Mouse (Mus musculus) liver, embryonic 14.5 days (tissue): ENCODE data around the gene Tlk2. TPM values are rescaled to one million over a fixed set of nuclear protein-coding genes. Genes with fewer than 3 reads are reported as not detected.

Source experiments
- ATAC-seq: fragments of 200-750 bp; cut with Nextera tagmentation; 2 replicates; pipeline ENCODE4 v1.8.0; 2017; ENCODE audit warnings: moderate number of reproducible peaks, mild to moderate bottlenecking, moderate library complexity; ENCODE audit not compliant: insufficient read depth
- DNase-seq, 3 experiments: peaks; one replicate each; pipeline ENCODE4 v3.0.0-alpha.2; 2012 to 2013; ENCODE audit warnings: low read depth in 3 of 3, low spot score in 3 of 3
- H3K27ac ChIP-seq: fragments of 300-500 bp; sonication (generic); 2 replicates; pipeline ENCODE4 v1.5.1; 2014; ENCODE audit warnings: moderate library complexity, mild to moderate bottlenecking, control low read depth, inconsistent platforms
- H3K27me3 ChIP-seq: fragments of 300-500 bp; sonication (generic); 2 replicates; pipeline ENCODE4 v1.6.1; 2014; ENCODE audit warnings: mild to moderate bottlenecking, low read length, moderate library complexity; ENCODE audit not compliant: control insufficient read depth, insufficient read depth
- H3K36me3 ChIP-seq: fragments of 300-500 bp; sonication (generic); replicated peaks from 2 replicates; pipeline ENCODE4 v1.6.1; 2014; ENCODE audit warnings: low read depth; ENCODE audit not compliant: control insufficient read depth, insufficient read depth
- H3K4me1 ChIP-seq, 2 experiments: fragments of 200-500 bp in 1 of 2; fragments of 300-500 bp in 1 of 2; sonication (generic) in 1 of 2; replicated peaks; 2 replicates each; pipeline ENCODE4 v1.6.1; 2012 to 2014; ENCODE audit warnings: antibody characterized with exemption in 1 of 2, inconsistent platforms in 1 of 2, low read length in 1 of 2; ENCODE audit not compliant: control insufficient read depth in 2 of 2, insufficient read depth in 2 of 2
- H3K4me2 ChIP-seq: fragments of 300-500 bp; sonication (generic); 2 replicates; pipeline ENCODE4 v1.6.1; 2014; ENCODE audit warnings: low read depth, mild to moderate bottlenecking, control low read depth, moderate library complexity
- H3K4me3 ChIP-seq, 2 experiments: fragments of 200-500 bp in 1 of 2; fragments of 300-500 bp in 1 of 2; sonication (generic) in 1 of 2; 2 replicates each; pipeline ENCODE4 v1.5.1; 2012 to 2014; ENCODE audit warnings: low read depth in 2 of 2, low read length in 2 of 2, mild to moderate bottlenecking in 2 of 2, control low read depth in 1 of 2, inconsistent platforms in 1 of 2, moderate library complexity in 1 of 2; ENCODE audit not compliant: insufficient read depth in 1 of 2
- H3K9ac ChIP-seq: fragments of 300-500 bp; sonication (generic); replicated peaks from 2 replicates; pipeline ENCODE4 v1.6.1; 2014; ENCODE audit warnings: mild to moderate bottlenecking, control low read depth, moderate library complexity
- H3K9me3 ChIP-seq: fragments of 300-500 bp; sonication (generic); 2 replicates; pipeline ENCODE4 v1.6.1; 2016; ENCODE audit warnings: low read length, mixed read lengths; ENCODE audit not compliant: control insufficient read depth
- CTCF ChIP-seq: IDR thresholded peaks from 2 replicates; pipeline ENCODE4 v1.5.1; 2016; ENCODE audit warnings: antibody characterized with exemption, low read depth, control low read depth
- EP300 ChIP-seq: IDR thresholded peaks from 2 replicates; pipeline ENCODE4 v1.6.1; 2016; ENCODE audit warnings: antibody characterized with exemption, low read depth
- WGBS: fragments of 180-500 bp; shearing (Covaris S2); extraction: QIAGEN DNeasy Blood & Tissue Kit; methylation state at CpG from one replicate; pipeline ENCODE4 v1.1.7; 2014; ENCODE audit not compliant: insufficient replicate concordance; 5-methylcytosine and 5-hydroxymethylcytosine counted together
- polyA plus RNA-seq, 2 experiments: library from polyadenylated mRNA; depleted of rRNA in 1 of 2; stranded (reverse) in 1 of 2; unstranded in 1 of 2; fragments of >200 nt; fragmentation: Nextera tagmentation in 1 of 2; extraction: Ambion mirVana in 1 of 2; gene quantifications; 2 replicates each; pipeline versions ENCODE4 v1.2.1 to v1.2.3; 2012 to 2014

Gene Tlk2
- polyA plus RNA-seq, 2 experiments = 10.2 to 16.3 TPM

DNA sequence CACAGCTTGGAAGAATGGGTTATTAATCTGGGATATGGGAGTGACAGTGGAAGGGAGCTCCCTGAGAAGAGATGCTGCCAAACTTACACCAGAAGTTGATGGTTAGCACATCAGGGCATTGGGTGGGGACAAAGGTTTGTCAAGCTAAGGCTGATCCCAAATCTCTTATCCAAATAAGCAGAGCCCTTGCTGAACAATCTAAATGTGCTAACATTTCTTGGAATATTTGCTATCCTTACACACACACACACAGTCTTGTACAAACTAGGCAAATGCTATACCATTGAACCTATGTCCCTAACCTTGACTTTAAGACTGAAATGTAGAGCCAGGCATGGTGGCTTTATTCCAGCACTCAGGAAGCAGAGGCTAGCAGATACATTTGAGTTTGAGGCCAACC is 35.0 kb upstream of the Tlk2 start:
- TF ChIP-seq CTCF = no peak
- peak; percentile 65 for TF ChIP-seq EP300
- Histone ChIP-seq H3K9me3 (no peaks in the 10 kb centered on the region), H3K36me3 (peaks cover 10% of the 10 kb centered on the region), H3K27ac (peak overlapping the region; percentile 66), H3K4me3 (no peak overlapping the region), H3K4me2 (peak overlapping the region; percentile 27), H3K9ac (no peak overlapping the region; the same call in 1 of the 2 replicates), H3K4me1 (peaks cover 25 to 29% of the 10 kb centered on the region in 2 experiments), H3K27me3 (no peaks in the 10 kb centered on the region)
- DNase-seq = peak in 1 of 3 experiments; percentile 69
- ATAC-seq = peak; percentile 79

DNA sequence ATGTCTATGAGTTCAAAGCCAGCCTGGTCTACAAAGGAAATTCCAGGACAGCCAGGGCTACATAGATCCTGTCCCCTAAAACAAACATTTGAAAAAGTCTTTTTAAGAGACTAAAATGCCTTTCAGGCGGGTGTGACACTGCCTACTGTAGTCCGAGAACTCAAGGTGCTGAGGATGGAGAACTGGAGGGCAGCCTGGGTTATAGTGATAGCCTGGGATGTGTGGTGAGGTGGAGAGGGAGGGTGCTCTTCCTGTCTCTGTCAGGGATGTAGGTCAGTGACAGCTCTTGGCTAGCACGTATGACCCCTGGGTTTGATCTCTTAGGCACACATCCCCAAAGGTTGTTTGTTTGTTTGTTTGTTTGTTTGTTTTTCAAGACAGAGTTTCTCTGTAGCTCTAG is 34.5 kb upstream of the Tlk2 start:
- peak overlapping the region; percentile 36; the same call in 1 of the 2 replicates for H3K9ac ChIP-seq
- peaks cover 26 to 29% of the 10 kb centered on the region in 2 experiments for H3K4me1 ChIP-seq
- no peak overlapping the region for H3K4me3 ChIP-seq
- H3K4me2 ChIP-seq = peak overlapping the region; percentile 27
- H3K27ac ChIP-seq = peak overlapping the region; percentile 66
- DNase-seq (no peak), ATAC-seq (peak; percentile 73)
- H3K27me3 ChIP-seq = no peaks in the 10 kb centered on the region
- TF ChIP-seq CTCF (no peak), EP300 (no peak)
- H3K36me3 ChIP-seq = peaks cover 8% of the 10 kb centered on the region
- no peaks in the 10 kb centered on the region for H3K9me3 ChIP-seq
- 40% methylated on average over 3 of the region's 3 CpGs for WGBS

DNA sequence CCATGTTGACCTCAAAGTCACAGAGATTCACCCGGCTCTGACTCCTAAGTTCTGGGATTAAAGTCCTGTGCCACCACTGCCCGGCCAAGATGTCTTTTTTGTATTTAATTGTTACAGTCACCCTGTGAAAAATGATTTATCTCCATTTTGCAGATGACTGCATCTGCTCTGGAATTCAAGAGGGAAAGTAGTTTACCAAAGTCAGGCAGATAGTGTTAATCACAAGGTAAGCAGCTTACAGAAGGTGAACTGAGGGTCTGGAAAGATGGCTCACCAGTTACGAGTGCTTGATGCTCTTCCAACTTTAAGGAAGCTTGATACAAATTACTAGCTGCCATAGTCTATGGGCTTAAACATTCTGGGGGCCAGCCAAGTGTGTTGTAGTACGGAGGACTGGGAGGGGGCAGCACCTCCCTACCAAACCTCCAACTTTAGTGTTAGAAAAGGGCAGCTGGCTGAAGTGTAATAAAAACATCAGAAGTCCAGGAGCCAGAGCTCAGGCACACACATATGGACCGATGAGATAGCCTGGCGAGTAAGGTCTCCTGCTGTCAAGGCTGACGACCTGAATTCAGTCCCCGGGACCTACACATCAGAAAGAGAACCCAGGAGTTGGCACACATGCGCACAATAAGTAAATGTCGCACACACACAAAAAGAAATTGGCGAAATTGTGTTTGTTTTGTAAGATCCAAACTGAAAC is 33.9 kb upstream of the Tlk2 start:
- Histone ChIP-seq H3K4me3 (no peak overlapping the region), H3K9me3 (no peaks in the 10 kb centered on the region), H3K4me1 (peaks cover 30 to 34% of the 10 kb centered on the region in 2 experiments), H3K27ac (peak overlapping the region; percentile 66), H3K9ac (peak overlapping the region; percentile 36; the same call in 1 of the 2 replicates), H3K27me3 (no peaks in the 10 kb centered on the region), H3K4me2 (0 out of 2 replicates have a peak overlapping the region, but pooled peaks have one; percentile 6), H3K36me3 (peaks cover 6% of the 10 kb centered on the region)
- DNase-seq = no peak
- TF ChIP-seq CTCF (peak; percentile 14; the same call in 1 of the 2 replicates), EP300 (peak; percentile 54)
- WGBS = 53% methylated on average over 11 of the region's 11 CpGs
- peak; percentile 26; the same call in 1 of the 2 replicates for ATAC-seq

DNA sequence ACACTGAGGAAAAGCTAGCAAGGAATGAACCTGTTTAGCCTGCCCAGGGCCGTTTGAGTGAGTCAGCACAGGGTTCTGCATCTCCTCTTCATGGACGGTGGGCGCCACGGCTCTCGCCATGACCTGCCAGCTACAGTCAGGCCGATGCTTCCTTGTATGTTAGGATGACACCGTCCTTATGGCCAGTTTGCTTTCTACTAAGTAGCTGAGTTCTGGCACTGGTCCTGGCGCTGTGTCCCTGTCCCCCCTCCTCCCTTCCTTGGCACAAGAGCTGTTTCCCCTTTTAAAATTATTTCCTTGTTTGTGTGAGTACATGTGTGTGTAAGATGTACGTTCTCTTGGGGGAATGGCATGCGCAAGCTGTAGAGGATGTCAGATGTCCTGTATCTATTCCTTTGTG is 33.4 kb upstream of the Tlk2 start:
- 86% methylated on average over 10 of the region's 10 CpGs for WGBS
- DNase-seq = no peak
- H3K27ac ChIP-seq = peak overlapping the region; percentile 66; the same call in 1 of the 2 replicates
- no peak overlapping the region for H3K4me2 ChIP-seq
- H3K4me3 ChIP-seq = no peak overlapping the region
- TF ChIP-seq CTCF = no peak
- no peak for TF ChIP-seq EP300
- H3K4me1 ChIP-seq = peaks cover 30 to 38% of the 10 kb centered on the region in 2 experiments
- peaks cover under 1% of the 10 kb centered on the region; the same call in 1 of the 2 replicates for H3K36me3 ChIP-seq
- H3K27me3 ChIP-seq = no peaks in the 10 kb centered on the region
- ATAC-seq = no peak
- no peaks in the 10 kb centered on the region for H3K9me3 ChIP-seq
- H3K9ac ChIP-seq = no peak overlapping the region

DNA sequence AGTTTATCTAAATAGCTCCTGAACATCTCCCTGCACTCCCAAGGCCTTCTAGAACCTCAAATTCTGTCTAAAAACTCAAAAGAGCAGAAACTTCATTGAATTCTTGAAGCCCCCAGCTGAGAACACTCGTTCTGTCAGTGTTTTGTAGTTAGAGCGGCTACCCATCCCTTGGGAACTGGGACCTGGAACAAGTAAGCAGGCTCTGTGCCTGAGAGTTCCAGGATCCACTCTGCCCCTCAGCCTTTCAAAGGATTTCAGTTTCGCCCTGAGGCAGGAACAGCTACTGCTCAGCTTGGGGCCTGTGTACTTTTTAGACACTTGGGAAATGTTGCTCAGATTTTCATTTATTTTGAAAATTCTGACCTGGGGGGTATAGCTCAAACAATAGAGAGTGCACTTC is 32.0 kb upstream of the Tlk2 start, which contains the start of gene Gm10842:
Gene Gm10842 (plus strand): TSS at position 301 of the 400 bp plus-strand sequence.
- no peak within 1 kb of the TSS; the same call in 1 of the 2 replicates for H3K27ac ChIP-seq
- H3K4me3 ChIP-seq = no peak within 1 kb of the TSS
- no peak within 1 kb of the TSS for H3K4me2 ChIP-seq
- H3K9ac ChIP-seq = no peak within 1 kb of the TSS
- H3K9me3 ChIP-seq = no peaks in the 10 kb centered on the region
- ATAC-seq (no peak), DNase-seq (no peak)
- no peaks in the 10 kb centered on the region for H3K27me3 ChIP-seq
- peaks cover 41 to 50% of the 10 kb centered on the region in 2 experiments for H3K4me1 ChIP-seq
- H3K36me3 ChIP-seq = no peaks in the 10 kb centered on the region
- TF ChIP-seq CTCF (no peak), EP300 (no peak)
- 80% methylated on average over 3 of the region's 3 CpGs for whole genome bisulfite sequencing
